Mouse (Mus musculus): ENCODE results near the gene Pira2. TPM values are rescaled to one million over a fixed set of nuclear protein-coding genes. Genes with fewer than 3 reads are reported as not detected.
"Not testable (repeated sequence)": the region's sequence is repeated elsewhere in the genome, so short reads cannot be mapped to it uniquely, and the experiment has no call there.

Gene Pira2
- polyA plus RNA-seq (2014; fragmentation: Nextera tagmentation; extraction: Ambion mirVana): 0.10 TPM in 1 of 2 replicates, not detected in the other

DNA sequence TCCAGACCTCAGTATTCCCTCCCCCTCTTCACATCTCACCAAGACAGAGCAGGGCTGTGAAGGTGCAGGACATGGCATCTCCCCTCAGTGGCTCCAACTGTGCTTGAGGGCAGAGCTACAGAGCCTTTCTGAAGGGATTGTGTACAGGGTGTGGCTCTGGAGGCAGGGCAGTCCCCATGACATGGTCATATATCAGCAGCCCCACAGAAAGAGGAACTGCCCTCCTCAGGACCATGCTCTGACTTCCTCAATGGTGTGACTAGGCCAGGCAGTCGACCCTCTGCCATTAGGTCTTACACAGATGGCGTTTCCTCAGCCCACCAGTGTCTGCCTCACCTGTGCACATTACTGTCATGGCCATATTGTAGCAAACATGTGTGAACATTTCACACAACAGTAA lies at the start of gene Pira2:
Gene Pira2, minus strand, starts transcription at position 101 of the 400 bp plus-strand sequence.
- not testable (repeated sequence) for DNase-seq (ENCODE audit: low spot score); H3K9me3 ChIP-seq (ENCODE audit: control insufficient read depth, low read length); H3K27ac ChIP-seq (ENCODE audit: low read depth, low read length); H3K4me3 ChIP-seq (ENCODE audit: low read depth, low read length); H3K4me2 ChIP-seq (replicated peaks; ENCODE audit: low read depth, low read length); H3K36me3 ChIP-seq (ENCODE audit: control insufficient read depth, insufficient read depth, low read length); H3K9ac ChIP-seq (ENCODE audit: low read depth, low read length); H3K27me3 ChIP-seq (ENCODE audit: control insufficient read depth, insufficient read depth, low read length); ATAC-seq (ENCODE audit: low FRiP score); H3K4me1 ChIP-seq (replicated peaks; ENCODE audit: control insufficient read depth, insufficient read depth, low read length)
- WGBS: no CpG with 5 or more reads among the region's 2 CpGs

DNA sequence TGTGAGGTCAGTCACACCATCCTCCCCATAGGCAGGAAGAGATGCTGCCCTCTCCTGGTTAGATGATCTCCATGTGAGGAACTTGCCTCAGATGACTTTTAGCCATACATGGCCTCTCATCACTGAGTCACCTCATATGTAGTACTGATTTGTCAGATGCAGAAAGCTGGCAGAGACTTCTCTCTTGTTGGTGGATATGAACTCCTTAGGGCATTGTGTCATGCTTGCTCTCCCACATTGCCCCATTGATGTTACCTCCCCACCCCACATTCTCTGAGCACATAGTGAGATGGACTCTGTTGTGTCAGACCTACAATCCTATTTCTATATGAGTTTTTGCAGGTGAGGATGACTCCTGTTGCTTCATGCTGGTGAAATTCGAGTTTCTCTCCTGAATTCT lies 30.2 kb upstream of the Pira2 start:
- WGBS: no CpG with 5 or more reads among the region's 1 CpGs
- H3K4me2 ChIP-seq (replicated peaks; ENCODE audit: low read depth, low read length); H3K4me1 ChIP-seq (replicated peaks; ENCODE audit: control insufficient read depth, insufficient read depth, low read length); H3K9me3 ChIP-seq (ENCODE audit: control insufficient read depth, low read length); H3K4me3 ChIP-seq (ENCODE audit: low read depth, low read length); H3K36me3 ChIP-seq (ENCODE audit: control insufficient read depth, insufficient read depth, low read length); H3K27ac ChIP-seq (ENCODE audit: low read depth, low read length); DNase-seq (ENCODE audit: low spot score); ATAC-seq (ENCODE audit: low FRiP score); H3K9ac ChIP-seq (ENCODE audit: low read depth, low read length); H3K27me3 ChIP-seq (ENCODE audit: control insufficient read depth, insufficient read depth, low read length): not testable (repeated sequence)

GRCm38 (mm10) chr7:3837854-3838253 lies 7.0 kb downstream of the Pira2 start:
- WGBS: no CpG with 5 or more reads among the region's 1 CpGs
- H3K36me3 ChIP-seq (ENCODE audit: control insufficient read depth, insufficient read depth, low read length); H3K4me3 ChIP-seq (ENCODE audit: low read depth, low read length); ATAC-seq (ENCODE audit: low FRiP score); DNase-seq (ENCODE audit: low spot score); H3K27ac ChIP-seq (ENCODE audit: low read depth, low read length); H3K9ac ChIP-seq (ENCODE audit: low read depth, low read length); H3K4me1 ChIP-seq (replicated peaks; ENCODE audit: control insufficient read depth, insufficient read depth, low read length); H3K9me3 ChIP-seq (ENCODE audit: control insufficient read depth, low read length); H3K27me3 ChIP-seq (ENCODE audit: control insufficient read depth, insufficient read depth, low read length); H3K4me2 ChIP-seq (replicated peaks; ENCODE audit: low read depth, low read length): not testable (repeated sequence)

GRCm38 (mm10) chr7:3830633-3831032 lies 14.2 kb downstream of the Pira2 start:
- not testable (repeated sequence) for ATAC-seq (ENCODE audit: low FRiP score); H3K4me3 ChIP-seq (ENCODE audit: low read depth, low read length); H3K36me3 ChIP-seq (ENCODE audit: control insufficient read depth, insufficient read depth, low read length); H3K9me3 ChIP-seq (ENCODE audit: control insufficient read depth, low read length); H3K27me3 ChIP-seq (ENCODE audit: control insufficient read depth, insufficient read depth, low read length); H3K4me1 ChIP-seq (replicated peaks; ENCODE audit: control insufficient read depth, insufficient read depth, low read length); DNase-seq (ENCODE audit: low spot score); H3K4me2 ChIP-seq (replicated peaks; ENCODE audit: low read depth, low read length); H3K27ac ChIP-seq (ENCODE audit: low read depth, low read length); H3K9ac ChIP-seq (ENCODE audit: low read depth, low read length)

DNA sequence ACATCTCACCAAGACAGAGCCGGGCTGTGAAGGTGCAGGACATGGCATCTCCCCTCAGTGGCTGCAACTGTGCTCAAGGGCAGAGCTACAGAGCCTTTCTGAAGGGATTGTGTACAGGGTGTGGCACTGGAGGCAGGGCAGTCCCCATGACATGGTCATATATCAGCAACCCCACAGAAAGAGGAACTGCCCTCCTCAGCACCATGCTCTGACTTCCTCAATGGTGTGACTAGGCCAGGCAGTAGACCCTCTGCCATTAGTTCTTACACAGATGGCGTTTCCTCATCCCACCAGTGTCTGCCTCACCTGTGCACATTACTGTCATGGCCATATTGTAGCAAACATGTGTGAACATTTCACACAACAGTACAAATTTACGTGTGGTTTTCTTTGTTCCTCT lies 19.3 kb downstream of the Pira2 start, which contains the start of gene Gm15448:
Gene Gm15448, minus strand, starts transcription at position 89 of the 400 bp plus-strand sequence.
- not testable (repeated sequence) for H3K27ac ChIP-seq (ENCODE audit: low read depth, low read length); H3K27me3 ChIP-seq (ENCODE audit: control insufficient read depth, insufficient read depth, low read length); H3K36me3 ChIP-seq (ENCODE audit: control insufficient read depth, insufficient read depth, low read length); H3K9ac ChIP-seq (ENCODE audit: low read depth, low read length); H3K4me2 ChIP-seq (replicated peaks; ENCODE audit: low read depth, low read length); ATAC-seq (ENCODE audit: low FRiP score); H3K9me3 ChIP-seq (ENCODE audit: control insufficient read depth, low read length); H3K4me1 ChIP-seq (replicated peaks; ENCODE audit: control insufficient read depth, insufficient read depth, low read length); DNase-seq (ENCODE audit: low spot score); H3K4me3 ChIP-seq (ENCODE audit: low read depth, low read length)
- WGBS: 64% methylated on average over 1 of the region's 3 CpGs

- H3K4me1 ChIP-seq (replicated peaks; ENCODE audit: control insufficient read depth, insufficient read depth, low read length); H3K27me3 ChIP-seq (ENCODE audit: control insufficient read depth, insufficient read depth, low read length); H3K4me3 ChIP-seq (ENCODE audit: low read depth, low read length); DNase-seq (ENCODE audit: low spot score); H3K27ac ChIP-seq (ENCODE audit: low read depth, low read length); ATAC-seq (ENCODE audit: low FRiP score); H3K36me3 ChIP-seq (ENCODE audit: control insufficient read depth, insufficient read depth, low read length); H3K4me2 ChIP-seq (replicated peaks; ENCODE audit: low read depth, low read length); H3K9me3 ChIP-seq (ENCODE audit: control insufficient read depth, low read length); H3K9ac ChIP-seq (ENCODE audit: low read depth, low read length): not testable (repeated sequence)
These were observed 32.9 kb downstream of the Pira2 start for GRCm38 (mm10) chr7:3811912-3812311.

GRCm38 (mm10) chr7:3802935-3803334 lies 41.9 kb downstream of the Pira2 start:
- not testable (repeated sequence) for H3K9ac ChIP-seq (ENCODE audit: low read depth, low read length); DNase-seq (ENCODE audit: low spot score); H3K4me3 ChIP-seq (ENCODE audit: low read depth, low read length); H3K4me1 ChIP-seq (replicated peaks; ENCODE audit: control insufficient read depth, insufficient read depth, low read length); H3K36me3 ChIP-seq (ENCODE audit: control insufficient read depth, insufficient read depth, low read length); H3K27ac ChIP-seq (ENCODE audit: low read depth, low read length); ATAC-seq (ENCODE audit: low FRiP score); H3K9me3 ChIP-seq (ENCODE audit: control insufficient read depth, low read length); H3K27me3 ChIP-seq (ENCODE audit: control insufficient read depth, insufficient read depth, low read length); H3K4me2 ChIP-seq (replicated peaks; ENCODE audit: low read depth, low read length)
- 89% methylated on average over 4 of the region's 4 CpGs for WGBS

- H3K4me1 ChIP-seq (replicated peaks; ENCODE audit: control insufficient read depth, insufficient read depth, low read length); H3K27me3 ChIP-seq (ENCODE audit: control insufficient read depth, insufficient read depth, low read length); ATAC-seq (ENCODE audit: low FRiP score): not testable (repeated sequence)
These were observed 44.9 kb downstream of the Pira2 start for GRCm38 (mm10) chr7:3799940-3800339.

GRCm38 (mm10) chr7:3796286-3796685 lies 48.6 kb downstream of the Pira2 start:
- not testable (repeated sequence) for H3K4me3 ChIP-seq (ENCODE audit: low read depth, low read length); H3K27me3 ChIP-seq (ENCODE audit: control insufficient read depth, insufficient read depth, low read length); H3K9ac ChIP-seq (ENCODE audit: low read depth, low read length); H3K27ac ChIP-seq (ENCODE audit: low read depth, low read length); H3K36me3 ChIP-seq (ENCODE audit: control insufficient read depth, insufficient read depth, low read length); ATAC-seq (ENCODE audit: low FRiP score); H3K4me1 ChIP-seq (replicated peaks; ENCODE audit: control insufficient read depth, insufficient read depth, low read length); H3K4me2 ChIP-seq (replicated peaks; ENCODE audit: low read depth, low read length); DNase-seq (ENCODE audit: low spot score); H3K9me3 ChIP-seq (ENCODE audit: control insufficient read depth, low read length)

More at GRCm38 (mm10) chr7:3799940-3800339, 44.9 kb downstream of the Pira2 start:
- not testable (repeated sequence) for DNase-seq (ENCODE audit: low spot score); H3K4me3 ChIP-seq (ENCODE audit: low read depth, low read length); H3K27ac ChIP-seq (ENCODE audit: low read depth, low read length); H3K9me3 ChIP-seq (ENCODE audit: control insufficient read depth, low read length); H3K9ac ChIP-seq (ENCODE audit: low read depth, low read length); H3K4me2 ChIP-seq (replicated peaks; ENCODE audit: low read depth, low read length); H3K36me3 ChIP-seq (ENCODE audit: control insufficient read depth, insufficient read depth, low read length)
- 75% methylated on average over 3 of the region's 3 CpGs for WGBS
